ENCODE assay signal across 29 mouse cellular contexts in genomic region chr4:46348897-46349296, GRCm38 (mm10). TPM values are rescaled to one million over a fixed set of nuclear protein-coding genes. Genes with fewer than 3 reads are reported as not detected.
DNase-seq lines count a peak whose midpoint lies in the region; ATAC-seq lines count a peak whose summit lies in the region.
"Had no signal": no experiment of that assay in that cellular context is flagged by ENCODE, and none has a peak within 500 bp of the region (broad histone marks: within the 10 kb centered on the region; RNA-seq: fewer than 3 reads in every experiment).

No protein-coding gene starts in this region.

- no peak overlapping the region for H3K4me3 ChIP-seq in forebrain, embryonic 11.5 days (ENCODE audit: low read depth, low read length)
- H3K4me3 ChIP-seq in forebrain, embryonic 12.5 days (replicated peaks): no peak overlapping the region
- H3K4me3 ChIP-seq in hindbrain, embryonic 11.5 days (ENCODE audit: low read depth, low read length): no peak overlapping the region
- H3K4me3 ChIP-seq in hindbrain, embryonic 13.5 days: no peak overlapping the region
- H3K4me3 ChIP-seq: forebrain, embryonic 13.5 days; gastrocnemius, adult 2 months; heart, embryonic 13.5 days; hindbrain, embryonic 15.5 days had no signal

- peaks cover 76% of the 10 kb centered on the region for H3K27me3 ChIP-seq in forebrain, embryonic 11.5 days (ENCODE audit: control insufficient read depth, insufficient read depth, low read length)
- H3K27me3 ChIP-seq in forebrain, embryonic 12.5 days: peaks cover 93% of the 10 kb centered on the region
- H3K27me3 ChIP-seq in hindbrain, embryonic 11.5 days (ENCODE audit: control insufficient read depth, insufficient read depth, low read length): peaks cover 70% of the 10 kb centered on the region
- H3K27me3 ChIP-seq in hindbrain, embryonic 13.5 days: peaks cover 99% of the 10 kb centered on the region

- no peaks in the 10 kb centered on the region for H3K36me3 ChIP-seq in forebrain, embryonic 11.5 days (ENCODE audit: control insufficient read depth, insufficient read depth, low read length)
- H3K36me3 ChIP-seq in forebrain, embryonic 12.5 days (replicated peaks): no peaks in the 10 kb centered on the region
- H3K36me3 ChIP-seq in hindbrain, embryonic 11.5 days (ENCODE audit: control insufficient read depth, insufficient read depth, low read length): no peaks in the 10 kb centered on the region
- no peaks in the 10 kb centered on the region for H3K36me3 ChIP-seq in hindbrain, embryonic 13.5 days
- H3K36me3 ChIP-seq: heart, embryonic 13.5 days; hindbrain, embryonic 15.5 days had no signal

- H3K9me3 ChIP-seq in forebrain, embryonic 11.5 days (ENCODE audit: control insufficient read depth, low read length): no peaks in the 10 kb centered on the region
- H3K9me3 ChIP-seq in forebrain, embryonic 12.5 days: no peaks in the 10 kb centered on the region
- H3K9me3 ChIP-seq in hindbrain, embryonic 11.5 days (ENCODE audit: control insufficient read depth, low read length): no peaks in the 10 kb centered on the region
- no peaks in the 10 kb centered on the region for H3K9me3 ChIP-seq in hindbrain, embryonic 13.5 days
- H3K9me3 ChIP-seq: forebrain, embryonic 13.5 days; heart, embryonic 13.5 days; hindbrain, embryonic 15.5 days had no signal

- ATAC-seq in forebrain, embryonic 11.5 days (replicated peaks; ENCODE audit: low FRiP score): no peak
- no peak for ATAC-seq in forebrain, embryonic 12.5 days (ENCODE audit: low FRiP score)
- no peak for ATAC-seq in hindbrain, embryonic 11.5 days (ENCODE audit: low FRiP score)
- no peak for ATAC-seq in hindbrain, embryonic 13.5 days (ENCODE audit: low FRiP score)
- ATAC-seq: activated CD4-positive, CD25-positive, alpha-beta regulatory T cell, adult 4 months; forebrain, embryonic 13.5 days; forebrain, postnatal 0 days; intestine, postnatal 0 days had no signal

- DNase-seq in embryo, embryonic 10.5 days (ENCODE audit: low spot score): peak; percentile 26
- DNase-seq in embryo, embryonic 11 days: no peak
- DNase-seq in forebrain, embryonic 11.5 days (ENCODE audit: low spot score): peak; percentile 51
- peak; percentile 34 for DNase-seq in hindbrain, embryonic 11.5 days (ENCODE audit: low spot score)
- DNase-seq in retina, postnatal 1 day: peak; percentile 2
- no peak for DNase-seq in retina, embryonic 14.5 days (ENCODE audit: low spot score)
- DNase-seq: adrenal gland, adult 8-10 months; adrenal gland, postnatal 25 days; cerebellum, adult 11-12 months; cerebellum, adult 8-10 months; cerebellum, postnatal 10 days; cerebellum, postnatal 36 days; forebrain, postnatal 0 days; gastrocnemius, adult 2 months; gastrocnemius, postnatal 14 days; heart, adult 11 months; heart, postnatal 14 days; heart, postnatal 4 days had no signal

- no peak overlapping the region for H3K27ac ChIP-seq in forebrain, embryonic 11.5 days (ENCODE audit: low read depth, low read length)
- H3K27ac ChIP-seq in forebrain, embryonic 12.5 days: no peak overlapping the region
- no peak overlapping the region for H3K27ac ChIP-seq in hindbrain, embryonic 11.5 days (ENCODE audit: low read depth, low read length)
- H3K27ac ChIP-seq in hindbrain, embryonic 13.5 days: no peak overlapping the region
- H3K27ac ChIP-seq: forebrain, embryonic 13.5 days; gastrocnemius, adult 2 months; heart, embryonic 13.5 days; hindbrain, embryonic 15.5 days had no signal

- WGBS in forebrain, embryonic 11.5 days: 17% methylated on average over 9 of the region's 9 CpGs
- WGBS in forebrain, embryonic 12.5 days: 15% methylated on average over 9 of the region's 9 CpGs
- 21% methylated on average over 9 of the region's 9 CpGs for WGBS in hindbrain, embryonic 11.5 days
- 16% methylated on average over 9 of the region's 9 CpGs for WGBS in hindbrain, embryonic 13.5 days

- H3K4me1 ChIP-seq in forebrain, embryonic 11.5 days (replicated peaks; ENCODE audit: control insufficient read depth, insufficient read depth, low read length): peaks cover 6% of the 10 kb centered on the region; the same call in 1 of the 2 replicates
- peaks cover 22% of the 10 kb centered on the region for H3K4me1 ChIP-seq in forebrain, embryonic 12.5 days
- no peaks in the 10 kb centered on the region; the same call in 1 of the 2 replicates for H3K4me1 ChIP-seq in hindbrain, embryonic 11.5 days (replicated peaks; ENCODE audit: control insufficient read depth, insufficient read depth, low read length)
- H3K4me1 ChIP-seq in hindbrain, embryonic 13.5 days (replicated peaks): peaks cover 14% of the 10 kb centered on the region

- no peak overlapping the region for H3K9ac ChIP-seq in forebrain, embryonic 11.5 days (ENCODE audit: low read length)
- H3K9ac ChIP-seq in forebrain, embryonic 12.5 days: no peak overlapping the region
- H3K9ac ChIP-seq in hindbrain, embryonic 11.5 days (ENCODE audit: low read depth, low read length): no peak overlapping the region
- no peak overlapping the region for H3K9ac ChIP-seq in hindbrain, embryonic 13.5 days
- H3K9ac ChIP-seq: forebrain, embryonic 13.5 days; forebrain, postnatal 0 days; heart, embryonic 13.5 days; hindbrain, embryonic 15.5 days had no signal

- H3K4me2 ChIP-seq in forebrain, embryonic 11.5 days (ENCODE audit: low read depth, low read length, severe bottlenecking): no peak overlapping the region
- no peak overlapping the region for H3K4me2 ChIP-seq in forebrain, embryonic 12.5 days
- no peak overlapping the region for H3K4me2 ChIP-seq in hindbrain, embryonic 11.5 days (replicated peaks; ENCODE audit: low read depth, low read length)
- no peak overlapping the region for H3K4me2 ChIP-seq in hindbrain, embryonic 13.5 days
- H3K4me2 ChIP-seq: forebrain, embryonic 13.5 days; heart, embryonic 13.5 days; hindbrain, embryonic 15.5 days had no signal

RNA-seq across cellular contexts. Expression of gene Foxe1, which starts 5.5 kb away (rescaled TPM):
- 0.08 TPM in 1 of 2 replicates, not detected in the other for polyA plus RNA-seq in forebrain, embryonic 11.5 days (2014; fragmentation: Nextera tagmentation; extraction: Ambion mirVana)
- polyA plus RNA-seq in forebrain, embryonic 12.5 days (2016; fragmentation: Nextera tagmentation; extraction: Ambion mirVana): not detected in 2 replicates
- polyA plus RNA-seq in hindbrain, embryonic 11.5 days (2014; fragmentation: Nextera tagmentation; extraction: Ambion mirVana): 0.08 and 0.48 TPM in 2 replicates
- polyA plus RNA-seq in hindbrain, embryonic 13.5 days (2015; fragmentation: Nextera tagmentation; extraction: Ambion mirVana): not detected in 2 replicates
- polyA plus RNA-seq: activated CD4-positive, CD25-positive, alpha-beta regulatory T cell, adult 4 months; cortical plate, adult 2 months; forebrain, embryonic 13.5 days; forebrain, postnatal 0 days; frontal cortex, adult 2 months; heart, embryonic 13.5 days; heart, embryonic 16.5 days; hindbrain, embryonic 15.5 days; intestine, embryonic 14.5 days; intestine, postnatal 0 days had no signal

RNA-seq across cellular contexts. Expression of gene Trmo, which starts 40.3 kb away (rescaled TPM):
- 10.9 and 11.6 TPM in 2 replicates for polyA plus RNA-seq in forebrain, embryonic 11.5 days (2014; fragmentation: Nextera tagmentation; extraction: Ambion mirVana)
- 9.9 TPM in 2 replicates for polyA plus RNA-seq in forebrain, embryonic 12.5 days (2016; fragmentation: Nextera tagmentation; extraction: Ambion mirVana)
- 9.9 and 10.6 TPM in 2 replicates for polyA plus RNA-seq in hindbrain, embryonic 11.5 days (2014; fragmentation: Nextera tagmentation; extraction: Ambion mirVana)
- 8.9 and 10.0 TPM in 2 replicates for polyA plus RNA-seq in hindbrain, embryonic 13.5 days (2015; fragmentation: Nextera tagmentation; extraction: Ambion mirVana)

Comparison
In these comparisons a context has a peak if more than half of its experiments do, and no peak if none do; other contexts are left out.
1. DNase-seq: peak in embryo, embryonic 10.5 days (single experiment), forebrain, embryonic 11.5 days (single experiment), hindbrain, embryonic 11.5 days (single experiment) and retina, postnatal 1 day (single experiment); none in embryo, embryonic 11 days (single experiment) and retina, embryonic 14.5 days (single experiment).